Mouse (Mus musculus) regulatory T cell (primary cell): ENCODE measurements at regions not wholly inside any gene's neighbourhood (a gene's known extent, or its start where the extent isn't known, plus 50 kb on each side); places are given as distances from the start of the nearest gene placed in this dataset.

Experiments used
- in situ Hi-C: fragments of 300-600 bp; cut with MboI, MseI; formaldehyde crosslinking; loops from one replicate; pipeline ENCODE4 v1.15.1; 2025; ENCODE audit warnings: high pct_unique_total_duplicates

- in situ Hi-C loops: loop anchor here (25.0 kb wide), 1 partner anchor 368 kb away; no protein-coding TSS in a partner anchor
These were observed 172.2 kb upstream of the Samsn1 start for GRCm38 (mm10) chr16:76194291-76194690.

GRCm38 (mm10) chr16:76191135-76191534 is 169.1 kb upstream of the Samsn1 start:
- in situ Hi-C loops: loop anchor here (25.0 kb wide), 1 partner anchor 371 kb away; no protein-coding TSS in a partner anchor

- in situ Hi-C loops: loop anchor here (25.0 kb wide), 1 partner anchor 379 kb away; no protein-coding TSS in a partner anchor
These were observed 161.5 kb upstream of the Samsn1 start for GRCm38 (mm10) chr16:76183556-76183955.

- in situ Hi-C loops: loop anchor here (25.0 kb wide), 1 partner anchor 379 kb away; no protein-coding TSS in a partner anchor
These were observed 161.0 kb upstream of the Samsn1 start for GRCm38 (mm10) chr16:76183105-76183504.

- in situ Hi-C loops: loop anchor here (25.0 kb wide), 1 partner anchor 381 kb away; no protein-coding TSS in a partner anchor
These were observed 159.5 kb upstream of the Samsn1 start for GRCm38 (mm10) chr16:76181596-76181995.

- in situ Hi-C loops: no loop called here
These were observed 145.6 kb upstream of the Samsn1 start for GRCm38 (mm10) chr16:76167651-76168050.

- in situ Hi-C loops: no loop called here
These were observed 138.8 kb upstream of the Samsn1 start for GRCm38 (mm10) chr16:76160879-76161278.

GRCm38 (mm10) chr16:76158585-76158984 is 136.5 kb upstream of the Samsn1 start:
- in situ Hi-C loops: no loop called here

- in situ Hi-C loops: no loop called here
These were observed 131.9 kb upstream of the Samsn1 start for GRCm38 (mm10) chr16:76153766-76154525.

- in situ Hi-C loops: no loop called here
These were observed 127.5 kb upstream of the Samsn1 start for GRCm38 (mm10) chr16:76149581-76149980.

GRCm38 (mm10) chr16:76133892-76134291 is 111.8 kb upstream of the Samsn1 start:
- in situ Hi-C loops: no loop called here

- in situ Hi-C loops: no loop called here
These were observed 108.4 kb upstream of the Samsn1 start for GRCm38 (mm10) chr16:76130486-76130885.

- in situ Hi-C loops: no loop called here
These were observed 107.9 kb upstream of the Samsn1 start for GRCm38 (mm10) chr16:76129982-76130381.

- in situ Hi-C loops: loop anchor here (5.0 kb wide), 1 partner anchor 346 kb away; no protein-coding TSS in a partner anchor
These were observed 100.9 kb upstream of the Samsn1 start for GRCm38 (mm10) chr16:76123021-76123384.

GRCm38 (mm10) chr16:76122172-76123020 is 100.3 kb upstream of the Samsn1 start:
- in situ Hi-C loops: loop anchor here (5.0 kb wide), 1 partner anchor 345 kb away; no protein-coding TSS in a partner anchor

GRCm38 (mm10) chr16:76120712-76121111 is 98.6 kb upstream of the Samsn1 start:
- in situ Hi-C loops: loop anchor here (5.0 kb wide), 1 partner anchor 343 kb away; no protein-coding TSS in a partner anchor

GRCm38 (mm10) chr16:76110383-76110782 is 88.3 kb upstream of the Samsn1 start:
- in situ Hi-C loops: no loop called here

GRCm38 (mm10) chr16:76108464-76108863 is 86.4 kb upstream of the Samsn1 start:
- in situ Hi-C loops: no loop called here

GRCm38 (mm10) chr16:76104673-76105072 is 82.6 kb upstream of the Samsn1 start:
- in situ Hi-C loops: no loop called here

GRCm38 (mm10) chr16:76101773-76102172 is 79.7 kb upstream of the Samsn1 start:
- in situ Hi-C loops: no loop called here

- in situ Hi-C loops: no loop called here
These were observed 75.7 kb upstream of the Samsn1 start for GRCm38 (mm10) chr16:76097808-76098207.

- in situ Hi-C loops: no loop called here
These were observed 74.3 kb upstream of the Samsn1 start for GRCm38 (mm10) chr16:76096363-76096762.
